Mouse (Mus musculus): ENCODE measurements around the gene Ntm.

Ntm gene

GRCm38 (mm10) chr9:29238973-29239372, 724.0 kb downstream of the Ntm start:
- in situ Hi-C loops (cut with MboI): no loop called here

DNA sequence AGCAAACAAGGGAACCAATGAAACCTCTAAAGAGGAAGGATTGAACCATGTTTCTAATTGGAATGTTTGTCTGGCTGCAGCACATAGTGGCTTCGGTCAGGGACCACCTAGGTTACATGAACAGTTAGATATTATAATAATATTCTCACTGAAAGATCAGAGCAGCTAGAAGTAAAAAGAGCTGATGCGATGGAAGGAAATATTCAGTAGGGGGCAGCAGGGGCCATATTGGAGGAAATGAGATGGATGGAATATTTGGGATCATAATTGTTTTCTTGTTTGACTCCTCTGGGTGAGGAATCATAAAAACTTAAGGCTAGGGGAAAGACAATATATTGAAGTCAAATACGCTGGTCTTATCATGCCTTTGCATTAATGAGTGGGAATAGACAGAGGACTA, 726.2 kb downstream of the Ntm start:
- in situ Hi-C loops (cut with MboI): no loop called here

DNA sequence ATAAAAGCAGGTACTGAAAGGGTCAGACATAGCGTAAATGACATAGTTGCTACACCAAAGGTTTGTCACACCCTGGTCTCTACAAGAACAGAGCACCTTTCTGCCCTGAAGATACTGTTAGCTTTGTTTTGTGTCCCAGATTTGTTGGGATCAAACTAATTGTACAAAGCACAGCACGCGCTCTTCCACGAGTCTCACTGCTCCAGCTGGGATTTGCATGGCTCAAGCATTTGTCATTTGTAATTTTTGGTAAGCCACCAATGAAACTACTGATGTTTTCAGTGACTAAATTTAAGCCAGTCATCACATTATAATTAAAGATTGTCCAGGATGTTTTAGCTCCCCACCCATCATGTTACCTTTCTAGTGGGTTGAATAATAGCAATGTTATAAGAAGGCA, 735.2 kb downstream of the Ntm start:
- in situ Hi-C loops (cut with MboI): no loop called here

- in situ Hi-C loops (cut with MboI): no loop called here
Measured at GRCm38 (mm10) chr9:29222915-29223545, 739.9 kb downstream of the Ntm start.

GRCm38 (mm10) chr9:29220941-29221615, 741.9 kb downstream of the Ntm start:
- in situ Hi-C loops (cut with MboI): no loop called here

DNA sequence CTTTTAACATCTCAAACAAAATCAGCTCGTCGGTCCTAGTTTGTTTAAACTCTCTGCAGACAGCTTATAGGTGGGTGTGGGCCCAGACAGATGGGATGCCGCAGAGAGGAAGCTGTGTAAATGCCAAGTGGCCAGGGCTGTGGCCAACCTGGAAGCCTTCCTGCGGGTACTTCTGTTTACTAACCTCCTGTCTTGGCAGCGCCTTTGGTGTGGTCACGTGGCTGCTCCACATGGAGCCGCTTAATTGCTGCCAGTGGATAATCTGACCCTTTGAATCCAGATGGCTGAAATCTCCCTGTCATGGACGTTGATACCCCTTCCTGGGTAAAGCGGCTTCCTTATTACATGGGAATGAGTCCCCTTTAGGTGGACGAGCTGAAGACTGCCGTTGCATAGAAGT, 742.4 kb downstream of the Ntm start:
- in situ Hi-C loops (cut with MboI): no loop called here

GRCm38 (mm10) chr9:29217951-29218350, 745.0 kb downstream of the Ntm start:
- in situ Hi-C loops (cut with MboI): no loop called here

GRCm38 (mm10) chr9:29216528-29216927, 746.4 kb downstream of the Ntm start:
- in situ Hi-C loops (cut with MboI): no loop called here

DNA sequence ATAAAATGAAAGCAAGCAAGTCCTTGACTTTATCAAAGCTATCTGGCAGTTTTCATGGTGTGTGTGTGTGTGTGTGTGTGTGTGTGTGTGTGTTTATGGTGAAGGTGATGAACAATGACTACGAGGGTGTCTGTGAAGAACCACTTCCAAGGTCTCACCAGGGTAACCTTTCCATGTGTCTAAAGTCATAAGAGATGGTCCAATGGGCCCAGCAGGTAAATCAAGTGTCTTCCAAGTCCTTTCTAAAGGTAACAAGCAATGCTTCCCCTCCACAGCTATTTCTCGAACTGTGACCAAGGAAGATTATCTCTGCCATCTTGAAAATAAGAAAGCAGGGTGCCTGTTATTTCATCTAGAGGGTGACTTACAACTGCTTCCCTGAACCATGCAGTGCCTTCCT, 747.1 kb downstream of the Ntm start:
- in situ Hi-C loops (cut with MboI): no loop called here

GRCm38 (mm10) chr9:29215241-29215640, 747.7 kb downstream of the Ntm start:
- in situ Hi-C loops (cut with MboI): no loop called here

GRCm38 (mm10) chr9:29209243-29209642, 753.7 kb downstream of the Ntm start:
- in situ Hi-C loops (cut with MboI): no loop called here

GRCm38 (mm10) chr9:29208142-29208541, 754.8 kb downstream of the Ntm start:
- in situ Hi-C loops (cut with MboI): no loop called here

DNA sequence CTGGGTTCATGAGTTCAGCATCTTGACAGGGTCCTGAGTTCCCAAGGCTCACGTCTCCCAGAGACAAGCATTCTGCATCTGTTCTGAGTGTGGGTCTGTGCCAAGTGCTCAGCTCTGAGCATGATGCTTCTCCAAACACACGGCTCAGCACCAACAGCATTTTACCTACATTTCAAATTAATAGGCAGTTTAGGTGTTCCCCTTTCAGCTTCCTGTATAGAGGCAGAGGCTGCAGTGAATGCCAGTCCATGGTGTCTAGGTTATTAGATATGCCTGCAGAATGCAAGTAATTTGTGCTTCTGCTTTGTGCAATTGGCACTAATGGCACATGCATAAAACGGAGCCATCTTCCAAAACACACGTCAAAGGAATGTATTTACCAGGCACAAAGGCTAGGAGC, 757.3 kb downstream of the Ntm start:
- in situ Hi-C loops (cut with MboI): no loop called here

GRCm38 (mm10) chr9:29202196-29202595, 760.7 kb downstream of the Ntm start:
- in situ Hi-C loops (cut with MboI): no loop called here

DNA sequence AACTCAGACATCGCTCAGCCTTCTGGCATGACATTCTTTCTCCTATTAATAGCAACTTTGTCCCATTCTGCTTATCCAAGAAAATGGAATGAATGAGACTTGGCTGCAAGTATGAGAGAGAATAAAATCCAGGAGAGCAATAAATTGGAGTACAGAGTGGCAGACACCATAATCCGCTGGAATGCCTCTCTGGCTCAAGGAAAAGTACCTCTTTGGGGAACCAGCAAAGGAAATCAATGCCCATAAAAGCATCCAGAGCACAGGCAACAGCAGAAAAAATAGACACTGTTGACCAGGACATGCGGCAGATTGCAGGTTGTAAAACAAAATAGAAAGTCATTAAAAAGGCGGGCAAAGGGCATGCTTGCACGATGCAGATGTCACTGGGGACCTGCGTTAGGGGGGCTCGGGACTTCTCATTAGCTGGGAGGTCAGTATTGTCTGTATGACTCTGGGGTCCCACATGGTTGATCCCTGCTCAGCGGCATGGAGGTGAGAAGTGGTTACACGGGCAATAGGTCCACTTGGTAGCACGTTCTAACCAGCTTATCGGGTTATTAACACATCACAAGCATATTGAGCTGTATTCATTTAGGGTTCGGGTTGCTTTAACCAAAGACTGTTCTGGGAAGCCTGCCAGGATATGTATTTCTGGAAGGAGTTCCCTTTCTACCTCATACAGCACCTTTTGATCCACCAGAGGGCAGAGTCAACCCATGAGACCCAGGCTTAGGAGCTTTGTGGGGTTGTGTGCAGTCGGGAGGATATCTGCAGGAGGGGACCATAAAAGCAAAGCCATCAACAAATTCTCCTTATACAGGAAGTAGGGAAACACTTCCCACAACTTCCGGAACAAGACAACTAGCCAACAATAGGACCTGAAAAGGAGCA, 761.5 kb downstream of the Ntm start:
- in situ Hi-C loops (cut with MboI): no loop called here

- in situ Hi-C loops (cut with MboI): no loop called here
Measured at GRCm38 (mm10) chr9:29197046-29197445, 765.9 kb downstream of the Ntm start.

- in situ Hi-C loops (cut with MboI): no loop called here
Measured at GRCm38 (mm10) chr9:29194265-29194664, 768.7 kb downstream of the Ntm start.

DNA sequence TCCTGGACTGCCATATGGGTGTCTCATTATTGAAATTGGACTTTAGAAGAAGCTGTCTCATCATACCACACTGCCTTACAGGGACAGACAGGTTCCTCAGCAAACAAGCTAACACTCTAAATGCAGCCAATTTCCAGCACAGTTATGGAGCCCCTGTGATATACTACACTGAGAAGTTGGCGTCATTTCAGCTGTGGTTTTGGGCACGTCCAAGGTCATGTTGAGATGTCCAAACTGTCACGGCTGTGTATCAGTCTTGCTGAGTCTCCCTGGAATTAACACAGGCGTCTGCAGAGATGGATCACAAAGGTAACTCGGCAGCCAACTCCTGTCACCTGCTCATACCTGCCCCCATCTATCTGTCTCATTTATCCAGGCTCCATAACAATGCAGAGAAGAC, 779.9 kb downstream of the Ntm start:
- in situ Hi-C loops (cut with MboI): no loop called here

DNA sequence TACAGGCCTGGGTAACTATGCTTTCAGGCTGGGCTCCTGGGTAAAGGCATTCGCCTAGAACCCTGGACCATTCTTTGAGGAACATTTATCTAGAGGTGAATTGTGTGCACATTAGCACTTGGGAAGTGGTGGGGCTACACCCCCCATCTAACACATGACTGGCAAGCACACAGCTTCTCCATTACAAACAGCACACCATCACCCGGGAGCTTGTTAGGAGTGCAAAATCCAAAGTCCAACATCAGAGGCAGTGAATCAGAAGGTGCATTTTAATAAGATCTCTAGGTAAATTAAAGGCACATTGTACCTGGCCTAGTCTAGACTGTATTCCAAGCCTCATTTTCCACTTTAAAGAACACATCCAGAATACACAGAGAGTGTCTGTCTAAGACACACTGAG, 781.3 kb downstream of the Ntm start:
- in situ Hi-C loops (cut with MboI): no loop called here

GRCm38 (mm10) chr9:29165731-29166130, 797.2 kb downstream of the Ntm start:
- in situ Hi-C loops (cut with MboI): no loop called here

DNA sequence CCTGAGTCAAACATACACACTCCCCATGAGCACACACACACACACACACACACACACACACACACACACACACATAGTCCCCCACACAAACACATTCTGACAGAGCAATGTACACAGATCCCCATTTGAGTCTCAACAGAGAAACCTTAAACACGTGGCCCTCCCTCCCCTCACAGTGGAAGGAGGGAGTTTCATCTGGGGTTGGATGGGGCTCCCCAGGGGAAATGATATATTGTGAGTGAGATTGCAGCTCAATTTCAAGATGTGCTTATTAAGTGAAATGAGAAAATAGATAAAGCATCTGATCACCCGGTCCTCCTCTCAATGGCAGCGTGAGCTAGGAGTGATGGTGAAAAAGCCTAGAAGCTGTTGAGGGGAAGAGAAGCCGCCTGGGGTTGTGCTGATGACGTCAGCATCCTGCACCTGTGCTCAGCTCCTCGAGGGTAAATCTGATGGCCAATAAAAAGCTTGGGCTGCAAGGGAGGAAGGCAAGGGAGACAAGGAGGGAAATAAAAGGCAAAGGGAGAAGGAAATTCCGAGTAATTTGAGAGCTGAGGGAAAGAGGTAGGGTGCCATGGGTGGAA, 801.8 kb downstream of the Ntm start:
- in situ Hi-C loops (cut with MboI): no loop called here

GRCm38 (mm10) chr9:29145901-29146300, 817.0 kb downstream of the Ntm start:
- in situ Hi-C loops (cut with MboI): no loop called here

- in situ Hi-C loops (cut with MboI): no loop called here
Measured at GRCm38 (mm10) chr9:29136039-29136438, 826.9 kb downstream of the Ntm start.

Measured in mature B cell (primary cell).